Mouse (Mus musculus) heart, embryonic 16.5 days (tissue): Measurements from ENCODE around the gene Hibadh. TPM values are rescaled to one million over a fixed set of nuclear protein-coding genes. Genes with fewer than 3 reads are reported as not detected.

ENCODE experiments used
- ATAC-seq: fragments of 200-750 bp; cut with Nextera tagmentation; replicated peaks from 2 replicates; pipeline ENCODE4 v1.8.0; 2017; ENCODE audit warnings: moderate number of reproducible peaks; ENCODE audit not compliant: insufficient read depth, low FRiP score; ENCODE audit errors: extremely low read depth
- H3K27ac ChIP-seq: fragments of 300-500 bp; sonication (generic); 2 replicates; pipeline ENCODE4 v1.5.1; 2014; ENCODE audit warnings: mild to moderate bottlenecking, low read length, control low read depth, moderate library complexity
- H3K27me3 ChIP-seq: fragments of 300-500 bp; sonication (generic); 2 replicates; pipeline ENCODE4 v1.6.1; 2014; ENCODE audit warnings: low read length, mixed read lengths; ENCODE audit not compliant: control insufficient read depth, insufficient read depth
- H3K36me3 ChIP-seq: fragments of 300-500 bp; sonication (generic); 2 replicates; pipeline ENCODE4 v1.6.1; 2014; ENCODE audit not compliant: control insufficient read depth, insufficient read depth
- H3K4me1 ChIP-seq: fragments of 300-500 bp; sonication (generic); 2 replicates; pipeline ENCODE4 v1.6.1; 2014; ENCODE audit warnings: low read length, mixed read lengths; ENCODE audit not compliant: control insufficient read depth, insufficient read depth
- H3K4me2 ChIP-seq: fragments of 300-500 bp; sonication (generic); 2 replicates; pipeline ENCODE4 v1.6.1; 2014; ENCODE audit warnings: low read depth, mild to moderate bottlenecking, control low read depth, low read length
- H3K4me3 ChIP-seq: fragments of 300-500 bp; sonication (generic); 2 replicates; pipeline ENCODE4 v1.5.1; 2014; ENCODE audit warnings: mild to moderate bottlenecking, control low read depth, low read length
- H3K9ac ChIP-seq: fragments of 300-500 bp; sonication (generic); 2 replicates; pipeline ENCODE4 v1.6.1; 2014; ENCODE audit warnings: low read length, control low read depth
- H3K9me3 ChIP-seq: fragments of 300-500 bp; sonication (generic); replicated peaks from 2 replicates; pipeline ENCODE4 v1.6.1; 2016; ENCODE audit warnings: low read length; ENCODE audit not compliant: control insufficient read depth
- WGBS: fragments of 180-500 bp; shearing (Covaris S2); extraction: QIAGEN DNeasy Blood & Tissue Kit; methylation state at CpG from one replicate; pipeline ENCODE4 v1.1.7; 2014; 5-methylcytosine and 5-hydroxymethylcytosine counted together
- polyA plus RNA-seq: library from polyadenylated mRNA; unstranded; fragments of >200 nt; fragmentation: Nextera tagmentation; extraction: Ambion mirVana; gene quantifications from 2 replicates; pipeline ENCODE4 v1.2.1, GENCODE M21; 2015

The Hibadh gene
- polyA plus RNA-seq, 1 experiment from 2014 or later = 203 TPM

GRCm38 (mm10) chr6:52623741-52624140 lies 16.4 kb downstream of the Hibadh start:
- Histone ChIP-seq H3K9me3 (no peaks in the 10 kb centered on the region), H3K27me3 (no peaks in the 10 kb centered on the region), H3K4me3 (no peak overlapping the region), H3K9ac (no peak overlapping the region), H3K4me2 (no peak overlapping the region), H3K36me3 (peaks cover 20% of the 10 kb centered on the region), H3K27ac (no peak overlapping the region), H3K4me1 (no peaks in the 10 kb centered on the region)
- ATAC-seq = no peak
- WGBS = 93% methylated on average over 3 of the region's 3 CpGs

- Histone ChIP-seq H3K27ac (no peak overlapping the region), H3K36me3 (peaks cover 20% of the 10 kb centered on the region; the same call in 1 of the 2 replicates), H3K4me3 (no peak overlapping the region), H3K27me3 (no peaks in the 10 kb centered on the region), H3K4me1 (no peaks in the 10 kb centered on the region), H3K4me2 (no peak overlapping the region), H3K9me3 (no peaks in the 10 kb centered on the region), H3K9ac (no peak overlapping the region)
- 57% methylated on average over 11 of the region's 11 CpGs for WGBS
- no peak for ATAC-seq
Measured at GRCm38 (mm10) chr6:52621731-52622480, 18.3 kb downstream of the Hibadh start.

GRCm38 (mm10) chr6:52620090-52620489 lies 20.1 kb downstream of the Hibadh start:
- H3K4me1 ChIP-seq = no peaks in the 10 kb centered on the region
- H3K36me3 ChIP-seq = peaks cover 20% of the 10 kb centered on the region; the same call in 1 of the 2 replicates
- no peak overlapping the region for H3K9ac ChIP-seq
- no peaks in the 10 kb centered on the region for H3K27me3 ChIP-seq
- ATAC-seq = no peak
- no peaks in the 10 kb centered on the region for H3K9me3 ChIP-seq
- WGBS = 73% methylated on average over 2 of the region's 2 CpGs
- H3K27ac ChIP-seq = no peak overlapping the region
- no peak overlapping the region for H3K4me2 ChIP-seq
- H3K4me3 ChIP-seq = no peak overlapping the region

GRCm38 (mm10) chr6:52609626-52610352 lies 30.4 kb downstream of the Hibadh start:
- Histone ChIP-seq H3K9ac (no peak overlapping the region), H3K4me1 (no peaks in the 10 kb centered on the region), H3K9me3 (no peaks in the 10 kb centered on the region), H3K4me2 (no peak overlapping the region), H3K27ac (peak overlapping the region; percentile 63; the same call in 1 of the 2 replicates), H3K36me3 (peaks cover 6% of the 10 kb centered on the region; the same call in 1 of the 2 replicates), H3K27me3 (no peaks in the 10 kb centered on the region), H3K4me3 (no peak overlapping the region)
- WGBS = 51% methylated on average over 6 of the region's 6 CpGs
- ATAC-seq = no peak; the same call in 1 of the 2 replicates

- no peak for ATAC-seq
- Histone ChIP-seq H3K27me3 (no peaks in the 10 kb centered on the region), H3K4me3 (no peak overlapping the region), H3K9me3 (no peaks in the 10 kb centered on the region), H3K36me3 (peaks cover 6% of the 10 kb centered on the region; the same call in 1 of the 2 replicates), H3K4me1 (no peaks in the 10 kb centered on the region), H3K4me2 (no peak overlapping the region), H3K27ac (no peak overlapping the region), H3K9ac (no peak overlapping the region)
- 84% methylated on average over 4 of the region's 4 CpGs for WGBS
Measured at GRCm38 (mm10) chr6:52608121-52608520, 32.1 kb downstream of the Hibadh start.

- no peak overlapping the region for H3K4me2 ChIP-seq
- ATAC-seq = no peak
- H3K9me3 ChIP-seq = no peaks in the 10 kb centered on the region
- no peaks in the 10 kb centered on the region for H3K4me1 ChIP-seq
- H3K27me3 ChIP-seq = no peaks in the 10 kb centered on the region
- no peak overlapping the region for H3K9ac ChIP-seq
- 79% methylated on average over 7 of the region's 7 CpGs for WGBS
- H3K27ac ChIP-seq = no peak overlapping the region
- H3K36me3 ChIP-seq = peaks cover 6% of the 10 kb centered on the region; the same call in 1 of the 2 replicates
- no peak overlapping the region for H3K4me3 ChIP-seq
Measured at GRCm38 (mm10) chr6:52606746-52607347, 33.3 kb downstream of the Hibadh start.

- 84% methylated on average over 7 of the region's 7 CpGs for WGBS
- Histone ChIP-seq H3K27ac (no peak overlapping the region), H3K4me2 (no peak overlapping the region), H3K27me3 (no peaks in the 10 kb centered on the region), H3K9me3 (no peaks in the 10 kb centered on the region), H3K4me3 (no peak overlapping the region), H3K36me3 (no peaks in the 10 kb centered on the region), H3K4me1 (no peaks in the 10 kb centered on the region), H3K9ac (no peak overlapping the region)
- no peak for ATAC-seq
Measured at GRCm38 (mm10) chr6:52601706-52602642, 38.2 kb downstream of the Hibadh start.

- Histone ChIP-seq H3K4me1 (no peaks in the 10 kb centered on the region), H3K27me3 (no peaks in the 10 kb centered on the region), H3K9me3 (no peaks in the 10 kb centered on the region), H3K4me3 (no peak overlapping the region), H3K9ac (no peak overlapping the region), H3K36me3 (no peaks in the 10 kb centered on the region), H3K27ac (no peak overlapping the region), H3K4me2 (no peak overlapping the region)
- ATAC-seq = no peak
- 44% methylated on average over 4 of the region's 4 CpGs for WGBS
Measured at GRCm38 (mm10) chr6:52601117-52601516, 39.1 kb downstream of the Hibadh start.
